Mouse (Mus musculus) heart, adult 9 months (tissue): ENCODE measurements around the gene Gm21783.
"Not testable (repeated sequence)": the region's sequence is repeated elsewhere in the genome, so short reads cannot be mapped to it uniquely, and the experiment has no call there.

Source experiments
- DNase-seq, 2 experiments: peaks; one replicate each; pipeline ENCODE4 v3.0.0; 2022; ENCODE audit warnings: low spot score in 2 of 2

Gene Gm21783

DNA sequence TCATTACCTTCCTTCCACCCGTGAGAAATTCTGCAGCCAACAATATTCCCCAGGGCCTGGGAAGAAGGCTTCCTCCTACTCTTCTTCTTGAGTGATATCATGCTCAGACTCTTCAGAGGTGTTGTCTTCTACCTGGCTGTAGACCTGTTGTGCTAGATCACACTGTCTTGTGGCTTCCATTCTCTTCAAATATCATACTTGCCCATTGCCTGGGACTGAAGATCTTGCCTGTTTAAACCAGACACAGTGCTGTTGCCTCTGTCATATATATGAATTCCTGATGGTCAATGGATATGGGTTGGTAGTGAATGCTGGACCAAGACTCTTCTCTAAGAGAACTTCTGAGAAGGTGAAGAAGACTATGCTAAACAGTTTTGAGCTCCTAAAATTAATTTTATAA is at the start of gene Gm21783:
Gene Gm21783, minus strand, starts transcription at position 101 of the 400 bp plus-strand sequence.
- DNase-seq = not testable (repeated sequence)
